Mouse (Mus musculus) forebrain, embryonic 14.5 days (tissue): ENCODE data around the gene Trim46. TPM values are rescaled to one million over a fixed set of nuclear protein-coding genes. Genes with fewer than 3 reads are reported as not detected.

Experiments
- ATAC-seq: fragments of 200-750 bp; cut with Nextera tagmentation; 2 replicates; pipeline ENCODE4 v1.8.0; 2017; ENCODE audit warnings: mild to moderate bottlenecking, moderate library complexity
- DNase-seq: peaks from one replicate; pipeline ENCODE4 v3.0.0-alpha.2; 2015; ENCODE audit warnings: low spot score
- H3K27ac ChIP-seq: fragments of 300-500 bp; sonication (generic); 2 replicates; pipeline ENCODE4 v1.5.1; 2014; ENCODE audit warnings: low read depth, mild to moderate bottlenecking, control low read depth, low read length, moderate library complexity
- H3K27me3 ChIP-seq: fragments of 300-500 bp; sonication (generic); replicated peaks from 2 replicates; pipeline ENCODE4 v1.6.1; 2014; ENCODE audit warnings: low read length, control low read depth, mixed read lengths; ENCODE audit not compliant: control insufficient read depth, insufficient read depth
- H3K36me3 ChIP-seq: fragments of 300-500 bp; sonication (generic); 2 replicates; pipeline ENCODE4 v1.6.1; 2014; ENCODE audit warnings: low read length, control low read depth; ENCODE audit not compliant: control insufficient read depth, insufficient read depth
- H3K4me1 ChIP-seq: fragments of 300-500 bp; sonication (generic); 2 replicates; pipeline ENCODE4 v1.6.1; 2014; ENCODE audit warnings: antibody characterized with exemption, low read length, control low read depth; ENCODE audit not compliant: control insufficient read depth, insufficient read depth
- H3K4me2 ChIP-seq: fragments of 300-500 bp; sonication (generic); 2 replicates; pipeline ENCODE4 v1.6.1; 2014; ENCODE audit warnings: mild to moderate bottlenecking, control low read depth, low read length
- H3K4me3 ChIP-seq: fragments of 300-500 bp; sonication (generic); 2 replicates; pipeline ENCODE4 v1.5.1; 2014; ENCODE audit warnings: low read depth, low read length, control low read depth
- H3K9ac ChIP-seq: fragments of 300-500 bp; sonication (generic); 2 replicates; pipeline ENCODE4 v1.6.1; 2014; ENCODE audit warnings: mild to moderate bottlenecking, low read length, control low read depth, moderate library complexity
- H3K9me3 ChIP-seq: fragments of 300-500 bp; sonication (generic); replicated peaks from 2 replicates; pipeline ENCODE4 v1.6.1; 2016; ENCODE audit warnings: low read length, control low read depth, mixed read lengths; ENCODE audit not compliant: control insufficient read depth
- WGBS: fragments of 180-500 bp; shearing (Covaris S2); extraction: QIAGEN DNeasy Blood & Tissue Kit; methylation state at CpG from one replicate; pipeline ENCODE4 v1.1.7; 2014; 5-methylcytosine and 5-hydroxymethylcytosine counted together
- polyA plus RNA-seq: library from polyadenylated mRNA; unstranded; fragments of >200 nt; fragmentation: Nextera tagmentation; extraction: Ambion mirVana; gene quantifications from 2 replicates; pipeline ENCODE4 v1.2.1, GENCODE M21; 2014

Trim46 gene
- polyA plus RNA-seq, 1 experiment from 2014 or later, result 34.0 TPM

DNA sequence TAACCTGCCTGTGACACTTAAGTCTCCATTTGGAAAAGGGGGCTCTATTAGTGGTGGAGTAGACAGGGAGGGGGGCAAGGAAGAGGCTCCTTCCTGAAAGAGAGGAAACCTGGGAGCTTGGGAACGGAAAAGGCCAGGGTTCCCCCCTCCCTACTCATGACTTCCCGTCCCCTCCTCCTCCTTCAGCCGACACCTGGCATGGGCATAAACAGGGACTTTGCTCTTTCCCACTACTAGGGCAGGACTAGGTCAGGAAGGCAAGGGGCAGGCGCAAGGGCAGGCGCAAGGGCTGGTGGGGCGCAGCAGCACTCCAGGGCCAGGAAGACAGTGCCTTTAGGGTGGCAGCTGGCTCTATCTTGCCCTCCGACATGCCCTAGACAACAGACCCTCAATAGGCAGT, 32.0 kb upstream of the Trim46 start:
- peaks cover 15% of the 10 kb centered on the region for H3K4me1 ChIP-seq
- DNase-seq, result no peak
- WGBS, result 87% methylated on average over 7 of the region's 7 CpGs
- no peaks in the 10 kb centered on the region for H3K9me3 ChIP-seq
- no peak for ATAC-seq
- peak overlapping the region; percentile 88; the same call in 1 of the 2 replicates for H3K4me2 ChIP-seq
- H3K27me3 ChIP-seq, result 0 out of 2 replicates have a peak, but pooled peaks cover 13% of the 10 kb centered on the region
- H3K4me3 ChIP-seq, result no peak overlapping the region
- H3K9ac ChIP-seq, result no peak overlapping the region
- no peaks in the 10 kb centered on the region for H3K36me3 ChIP-seq
- H3K27ac ChIP-seq, result no peak overlapping the region

DNA sequence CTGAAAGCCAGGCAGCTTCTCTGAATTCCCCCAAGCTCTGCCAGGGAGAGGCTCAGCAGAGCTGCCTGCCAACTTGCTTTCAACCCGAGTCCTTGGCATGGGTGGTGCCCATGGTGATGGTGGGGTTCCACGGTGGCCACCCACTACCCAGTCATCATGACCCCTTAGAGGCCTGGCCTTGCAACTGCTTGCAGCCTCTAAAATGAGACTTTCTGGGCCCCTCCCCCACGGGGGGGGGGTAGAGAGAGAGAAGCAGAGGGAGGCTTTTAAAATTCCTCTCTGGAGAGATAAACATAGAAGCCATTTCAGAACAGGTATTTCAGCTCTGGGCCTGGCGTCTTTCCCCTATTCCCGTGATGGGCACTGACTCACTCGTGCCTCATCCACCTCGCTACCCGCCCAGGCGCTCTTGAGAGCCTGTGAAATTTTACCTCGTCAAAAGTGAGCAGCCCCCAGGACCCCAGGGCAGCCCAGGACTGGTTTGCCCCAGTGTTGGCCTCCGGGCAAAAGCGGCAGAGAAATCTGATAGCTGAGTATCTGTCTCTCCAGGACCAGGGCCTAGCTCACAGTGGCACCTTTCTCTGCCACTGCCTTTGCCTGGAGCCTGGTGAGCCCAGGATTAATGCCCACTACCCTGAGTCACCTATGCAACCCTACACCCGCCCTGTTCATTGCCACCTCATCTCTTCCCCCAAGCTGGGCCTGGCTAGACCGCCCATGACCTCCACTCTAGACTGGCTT, 31.3 kb upstream of the Trim46 start:
- peak overlapping the region; percentile 16 for H3K4me2 ChIP-seq
- H3K27ac ChIP-seq, result no peak overlapping the region
- H3K9me3 ChIP-seq, result no peaks in the 10 kb centered on the region
- 0 out of 2 replicates have a peak overlapping the region, but pooled peaks have one; percentile 29 for H3K9ac ChIP-seq
- ATAC-seq (no peak), DNase-seq (no peak)
- no peak overlapping the region for H3K4me3 ChIP-seq
- H3K27me3 ChIP-seq, result 0 out of 2 replicates have a peak, but pooled peaks cover 13% of the 10 kb centered on the region
- H3K36me3 ChIP-seq, result no peaks in the 10 kb centered on the region
- 61% methylated on average over 14 of the region's 14 CpGs for WGBS
- peaks cover 15% of the 10 kb centered on the region for H3K4me1 ChIP-seq

DNA sequence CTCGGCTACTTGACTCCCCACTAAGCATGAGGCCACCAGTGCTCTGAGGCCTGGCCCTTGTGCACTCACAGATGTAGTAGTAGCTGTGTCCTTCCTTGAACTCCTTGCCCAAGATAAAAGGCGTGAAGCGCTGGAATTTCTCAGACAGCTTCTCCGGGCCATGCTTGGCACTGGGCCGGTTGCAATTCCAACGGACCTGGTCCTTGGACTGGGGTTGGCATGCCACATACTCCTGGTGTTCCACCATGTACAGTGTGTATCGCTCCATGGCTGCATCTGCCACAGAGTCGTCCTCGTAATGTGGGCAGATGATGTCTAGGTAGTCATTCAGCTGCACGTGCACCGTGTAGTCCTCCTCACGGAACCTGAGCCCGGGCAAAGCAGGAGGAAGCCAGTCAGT, 30.0 kb upstream of the Trim46 start:
- WGBS, result 92% methylated on average over 13 of the region's 13 CpGs
- Histone ChIP-seq H3K36me3 (no peaks in the 10 kb centered on the region), H3K27ac (no peak overlapping the region), H3K27me3 (0 out of 2 replicates have a peak, but pooled peaks cover 11% of the 10 kb centered on the region), H3K4me1 (peaks cover 11% of the 10 kb centered on the region), H3K4me3 (no peak overlapping the region), H3K9ac (no peak overlapping the region), H3K4me2 (no peak overlapping the region), H3K9me3 (no peaks in the 10 kb centered on the region)
- no peak for ATAC-seq
- no peak for DNase-seq

DNA sequence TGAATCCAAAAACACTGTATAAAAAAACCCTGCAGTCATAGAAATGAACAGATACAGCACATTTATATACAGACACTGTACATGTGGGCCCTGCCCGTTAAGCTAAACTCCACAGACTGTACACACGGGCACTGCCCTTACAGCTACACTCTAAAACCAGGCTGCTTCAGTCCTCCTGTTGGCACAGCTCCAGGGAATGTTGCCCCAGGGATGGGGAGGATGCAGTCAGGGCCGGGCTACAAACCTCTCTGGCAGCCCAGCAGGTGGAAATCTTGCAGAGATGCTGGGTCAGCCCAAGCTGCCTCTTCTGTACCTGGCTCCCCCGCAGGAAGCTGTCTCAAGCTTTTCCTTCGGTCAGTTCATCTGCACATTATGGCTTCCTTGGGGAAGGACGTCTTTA, 25.7 kb upstream of the Trim46 start:
- Histone ChIP-seq H3K4me1 (peaks cover 19% of the 10 kb centered on the region), H3K9ac (no peak overlapping the region), H3K27ac (no peak overlapping the region), H3K9me3 (no peaks in the 10 kb centered on the region), H3K27me3 (no peaks in the 10 kb centered on the region), H3K36me3 (no peaks in the 10 kb centered on the region), H3K4me3 (no peak overlapping the region), H3K4me2 (no peak overlapping the region)
- no peak for ATAC-seq
- DNase-seq, result no peak
- WGBS, result 51% methylated on average over 6 of the region's 6 CpGs

DNA sequence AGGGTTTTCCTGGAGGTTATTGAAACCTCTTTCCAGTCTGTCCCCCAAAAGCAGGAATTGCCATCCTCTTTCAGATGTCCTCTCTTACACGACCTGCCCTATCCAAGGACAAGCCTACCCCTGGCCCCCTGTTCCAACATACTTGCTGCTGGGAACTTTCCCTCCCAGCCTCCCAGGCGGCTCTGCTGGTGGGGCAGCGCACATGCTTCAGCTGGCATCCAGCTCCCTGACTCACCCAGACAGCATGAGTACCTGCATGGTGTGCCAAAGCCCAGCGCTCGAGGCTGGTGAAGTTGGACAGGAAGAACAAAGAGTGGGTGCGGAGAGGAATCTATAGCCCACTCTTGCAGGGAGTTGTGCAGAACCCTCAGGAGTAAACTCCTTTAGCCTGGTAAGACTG, 24.8 kb upstream of the Trim46 start:
- no peaks in the 10 kb centered on the region for H3K9me3 ChIP-seq
- 58% methylated on average over 6 of the region's 6 CpGs for whole genome bisulfite sequencing
- H3K4me3 ChIP-seq, result peak overlapping the region; percentile 50
- peak overlapping the region; percentile 87 for H3K4me2 ChIP-seq
- H3K27ac ChIP-seq, result peak overlapping the region; percentile 48; the same call in 1 of the 2 replicates
- peak overlapping the region; percentile 77 for H3K9ac ChIP-seq
- H3K4me1 ChIP-seq, result peaks cover 19% of the 10 kb centered on the region
- peak; percentile 45 for DNase-seq
- no peak for ATAC-seq
- no peaks in the 10 kb centered on the region for H3K27me3 ChIP-seq
- no peaks in the 10 kb centered on the region for H3K36me3 ChIP-seq

DNA sequence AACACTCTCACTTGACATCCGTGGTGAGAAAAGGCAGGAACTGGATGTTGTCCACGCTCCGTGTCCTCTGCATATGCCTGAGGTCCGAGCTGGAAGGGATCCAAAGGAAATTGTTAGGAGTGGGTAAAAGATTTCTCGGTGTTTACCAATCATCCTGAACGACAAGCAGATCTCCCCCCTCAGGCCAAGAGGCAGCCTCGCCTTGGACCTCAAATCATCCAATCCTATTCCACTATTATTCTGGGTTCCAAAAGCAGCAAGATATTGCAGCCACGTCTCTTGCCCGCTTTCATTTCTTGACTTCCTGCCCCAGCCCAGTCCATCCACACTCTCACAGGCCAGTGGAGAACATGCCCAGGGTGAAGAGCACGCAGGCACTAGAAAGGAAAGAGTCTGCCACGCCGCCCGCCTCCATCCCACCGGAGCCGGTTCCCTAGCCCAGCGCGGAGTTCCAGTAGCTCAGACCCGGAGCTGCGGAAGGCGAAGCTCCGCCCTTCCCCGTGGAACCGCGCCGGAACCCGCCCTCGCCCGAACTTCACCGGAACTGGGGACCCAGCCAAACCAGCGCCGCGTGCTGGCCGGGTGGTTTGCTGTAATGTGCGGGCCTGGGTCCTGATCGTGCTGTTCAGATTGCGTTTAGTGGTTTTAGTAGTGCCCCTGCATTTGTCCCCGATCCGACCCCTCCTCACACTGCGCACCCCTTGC, 24.1 kb upstream of the Trim46 start, which contains the start of gene Slc50a1:
Gene Slc50a1, minus strand, starts transcription at position 520 of the 705 bp plus-strand sequence.
- Histone ChIP-seq H3K27ac (peak within 1 kb of the TSS; percentile 48; the same call in 1 of the 2 replicates), H3K36me3 (no peaks in the 10 kb centered on the region), H3K4me2 (peak within 1 kb of the TSS; percentile 87), H3K9me3 (no peaks in the 10 kb centered on the region), H3K4me1 (peaks cover 19% of the 10 kb centered on the region), H3K4me3 (peak within 1 kb of the TSS; percentile 50), H3K27me3 (no peaks in the 10 kb centered on the region), H3K9ac (peak within 1 kb of the TSS; percentile 77)
- WGBS, result 3% methylated on average over 39 of the region's 39 CpGs
- peak; percentile 76 for DNase-seq
- ATAC-seq, result peak; percentile 60

DNA sequence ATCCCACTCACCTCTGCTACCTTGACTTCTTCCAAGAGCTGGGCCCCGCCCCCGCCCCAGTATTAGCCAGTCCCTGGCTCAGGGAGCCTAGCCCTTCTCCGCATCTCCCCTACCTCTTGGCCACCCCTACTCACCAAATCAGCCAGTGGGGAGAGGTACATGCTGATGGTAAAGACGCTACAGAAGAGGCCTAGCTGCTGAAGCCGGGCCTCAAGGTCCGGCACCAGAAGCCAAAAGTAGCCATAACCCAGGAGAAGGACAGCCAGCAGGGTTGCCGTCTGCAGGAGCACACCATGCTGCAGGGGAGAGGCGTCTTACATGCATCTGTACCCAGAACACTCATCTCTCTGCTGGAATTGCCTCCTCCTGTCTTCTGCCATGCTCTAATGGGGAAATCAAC, 22.8 kb upstream of the Trim46 start:
- H3K9ac ChIP-seq, result no peak overlapping the region
- no peak overlapping the region for H3K4me3 ChIP-seq
- WGBS, result 49% methylated on average over 8 of the region's 8 CpGs
- H3K9me3 ChIP-seq, result no peaks in the 10 kb centered on the region
- DNase-seq, result no peak
- H3K36me3 ChIP-seq, result no peaks in the 10 kb centered on the region
- no peaks in the 10 kb centered on the region for H3K27me3 ChIP-seq
- H3K27ac ChIP-seq, result no peak overlapping the region
- peaks cover 19% of the 10 kb centered on the region for H3K4me1 ChIP-seq
- H3K4me2 ChIP-seq, result no peak overlapping the region
- no peak for ATAC-seq

DNA sequence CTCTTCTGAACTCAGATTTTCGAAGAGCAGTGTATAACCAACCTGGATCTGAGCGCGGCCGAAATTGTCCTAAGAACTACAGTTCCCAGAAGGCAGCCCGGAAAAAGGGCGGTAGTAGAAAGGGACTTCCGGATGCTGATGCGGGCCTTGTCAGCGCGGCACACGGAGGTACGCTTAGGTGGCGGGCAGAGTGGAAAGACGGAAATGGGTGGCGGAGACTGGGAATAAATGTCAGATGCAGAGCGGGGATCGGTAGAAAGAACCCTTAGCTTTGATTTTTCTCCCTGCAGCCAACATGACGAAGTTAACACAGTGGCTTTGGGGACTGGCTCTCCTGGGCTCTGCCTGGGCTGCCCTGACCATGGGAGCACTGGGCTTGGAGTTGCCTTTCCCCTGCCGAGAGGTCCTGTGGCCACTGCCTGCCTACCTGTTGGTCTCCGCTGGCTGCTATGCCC, 20.4 kb upstream of the Trim46 start:
- H3K27ac ChIP-seq, result peak overlapping the region; percentile 67
- H3K9me3 ChIP-seq, result no peaks in the 10 kb centered on the region
- peak overlapping the region; percentile 68 for H3K4me3 ChIP-seq
- H3K36me3 ChIP-seq, result no peaks in the 10 kb centered on the region
- DNase-seq (peak; percentile 94), ATAC-seq (peak; percentile 93)
- H3K4me1 ChIP-seq, result peaks cover 19% of the 10 kb centered on the region
- no peaks in the 10 kb centered on the region for H3K27me3 ChIP-seq
- WGBS, result under 1% methylated on average over 20 of the region's 20 CpGs
- H3K4me2 ChIP-seq, result peak overlapping the region; percentile 82
- peak overlapping the region; percentile 84 for H3K9ac ChIP-seq
